Mouse (Mus musculus) hindbrain, embryonic 12.5 days (tissue): ENCODE measurements at regions not wholly inside any gene's neighbourhood (a gene's known extent, or its start where the extent isn't known, plus 50 kb on each side); places are given as distances from the start of the nearest gene placed in this dataset.

ENCODE experiments used
- ATAC-seq: fragments of 200-750 bp; cut with Nextera tagmentation; 2 replicates; pipeline ENCODE4 v1.8.0; 2017; ENCODE audit warnings: moderate TSS enrichment; ENCODE audit not compliant: low FRiP score
- H3K27ac ChIP-seq: fragments of 300-500 bp; sonication (generic); 2 replicates; pipeline ENCODE4 v1.5.1; 2016; ENCODE audit warnings: mild to moderate bottlenecking
- H3K27me3 ChIP-seq: fragments of 300-500 bp; sonication (generic); 2 replicates; pipeline ENCODE4 v1.6.1; 2016; ENCODE audit warnings: mild to moderate bottlenecking
- H3K36me3 ChIP-seq: fragments of 300-500 bp; sonication (generic); 2 replicates; pipeline ENCODE4 v1.6.1; 2016; ENCODE audit warnings: mild to moderate bottlenecking
- H3K4me1 ChIP-seq: fragments of 300-500 bp; sonication (generic); 2 replicates; pipeline ENCODE4 v1.6.1; 2016
- H3K4me2 ChIP-seq: fragments of 300-500 bp; sonication (generic); replicated peaks from 2 replicates; pipeline ENCODE4 v1.6.1; 2016; ENCODE audit warnings: mild to moderate bottlenecking
- H3K4me3 ChIP-seq: fragments of 300-500 bp; sonication (generic); 2 replicates; pipeline ENCODE4 v1.5.1; 2016; ENCODE audit warnings: mild to moderate bottlenecking
- H3K9ac ChIP-seq: fragments of 300-500 bp; sonication (generic); 2 replicates; pipeline ENCODE4 v1.6.1; 2016; ENCODE audit warnings: mild to moderate bottlenecking, moderate library complexity
- H3K9me3 ChIP-seq: fragments of 300-500 bp; sonication (generic); replicated peaks from 2 replicates; pipeline ENCODE4 v1.6.1; 2016; ENCODE audit warnings: mild to moderate bottlenecking
- WGBS: fragments of 180-500 bp; shearing (Covaris S2); methylation state at CpG from one replicate; pipeline ENCODE4 v1.1.7; 2016; 5-methylcytosine and 5-hydroxymethylcytosine counted together

- H3K36me3 ChIP-seq: no peaks in the 10 kb centered on the region
- H3K4me2 ChIP-seq: no peak overlapping the region
Observed at GRCm38 (mm10) chr8:116196623-116197184, 308.1 kb upstream of the Dynlrb2 start.

GRCm38 (mm10) chr8:116192096-116192495 is 312.7 kb upstream of the Dynlrb2 start:
- Histone ChIP-seq H3K4me3 (no peak overlapping the region), H3K36me3 (no peaks in the 10 kb centered on the region), H3K9me3 (no peaks in the 10 kb centered on the region), H3K4me2 (no peak overlapping the region), H3K4me1 (peaks cover 5% of the 10 kb centered on the region; the same call in 1 of the 2 replicates), H3K27ac (no peak overlapping the region), H3K9ac (no peak overlapping the region), H3K27me3 (no peaks in the 10 kb centered on the region)
- no peak for ATAC-seq
- WGBS: 21% methylated on average over 3 of the region's 3 CpGs

More at GRCm38 (mm10) chr8:116196623-116197184, 308.1 kb upstream of the Dynlrb2 start:
- WGBS: 86% methylated on average over 9 of the region's 9 CpGs
- ATAC-seq: no peak
- no peak overlapping the region for H3K9ac ChIP-seq
- H3K27me3 ChIP-seq: no peaks in the 10 kb centered on the region
- peaks cover 5% of the 10 kb centered on the region; the same call in 1 of the 2 replicates for H3K4me1 ChIP-seq
- no peak overlapping the region for H3K27ac ChIP-seq
- H3K9me3 ChIP-seq: no peaks in the 10 kb centered on the region
- H3K4me3 ChIP-seq: no peak overlapping the region

- H3K4me3 ChIP-seq: no peak overlapping the region
- no peaks in the 10 kb centered on the region for H3K9me3 ChIP-seq
- no peaks in the 10 kb centered on the region for H3K4me1 ChIP-seq
- no peak overlapping the region for H3K4me2 ChIP-seq
- 91% methylated on average over 7 of the region's 7 CpGs for WGBS
- H3K27me3 ChIP-seq: no peaks in the 10 kb centered on the region
- no peak overlapping the region for H3K27ac ChIP-seq
- no peaks in the 10 kb centered on the region for H3K36me3 ChIP-seq
- no peak for ATAC-seq
- H3K9ac ChIP-seq: no peak overlapping the region
Observed at GRCm38 (mm10) chr8:116185206-116185605, 319.6 kb upstream of the Dynlrb2 start.

GRCm38 (mm10) chr8:116184241-116184640 is 320.5 kb upstream of the Dynlrb2 start:
- Histone ChIP-seq H3K27me3 (no peaks in the 10 kb centered on the region), H3K4me1 (no peaks in the 10 kb centered on the region), H3K36me3 (no peaks in the 10 kb centered on the region), H3K4me2 (no peak overlapping the region), H3K9ac (no peak overlapping the region), H3K9me3 (no peaks in the 10 kb centered on the region), H3K27ac (no peak overlapping the region), H3K4me3 (no peak overlapping the region)
- WGBS: 80% methylated on average over 8 of the region's 8 CpGs
- no peak for ATAC-seq

- H3K9ac ChIP-seq: no peak overlapping the region
- no peaks in the 10 kb centered on the region for H3K9me3 ChIP-seq
- H3K4me3 ChIP-seq: no peak overlapping the region
- H3K4me2 ChIP-seq: no peak overlapping the region
- H3K36me3 ChIP-seq: no peaks in the 10 kb centered on the region
- H3K27me3 ChIP-seq: no peaks in the 10 kb centered on the region
- no peak overlapping the region for H3K27ac ChIP-seq
- no peaks in the 10 kb centered on the region for H3K4me1 ChIP-seq
- 66% methylated on average over 2 of the region's 2 CpGs for WGBS
- ATAC-seq: no peak
Observed at GRCm38 (mm10) chr8:116177946-116178345, 326.8 kb upstream of the Dynlrb2 start.

- Histone ChIP-seq H3K27ac (no peak overlapping the region), H3K9ac (no peak overlapping the region), H3K4me1 (no peaks in the 10 kb centered on the region), H3K4me2 (no peak overlapping the region), H3K36me3 (no peaks in the 10 kb centered on the region), H3K9me3 (no peaks in the 10 kb centered on the region), H3K4me3 (no peak overlapping the region), H3K27me3 (no peaks in the 10 kb centered on the region)
- 52% methylated on average over 3 of the region's 3 CpGs for WGBS
- no peak for ATAC-seq
Observed at GRCm38 (mm10) chr8:116174891-116175290, 329.9 kb upstream of the Dynlrb2 start.

GRCm38 (mm10) chr8:116173961-116174360 is 330.8 kb upstream of the Dynlrb2 start:
- H3K4me2 ChIP-seq: no peak overlapping the region
- no peak overlapping the region for H3K27ac ChIP-seq
- no peaks in the 10 kb centered on the region for H3K36me3 ChIP-seq
- H3K9me3 ChIP-seq: no peaks in the 10 kb centered on the region
- no peaks in the 10 kb centered on the region; the same call in 1 of the 2 replicates for H3K4me1 ChIP-seq
- ATAC-seq: no peak
- 45% methylated on average over 1 of the region's 1 CpGs for WGBS
- no peaks in the 10 kb centered on the region for H3K27me3 ChIP-seq
- no peak overlapping the region for H3K9ac ChIP-seq
- H3K4me3 ChIP-seq: no peak overlapping the region

GRCm38 (mm10) chr8:116167874-116168273 is 336.9 kb upstream of the Dynlrb2 start:
- Histone ChIP-seq H3K4me2 (no peak overlapping the region), H3K36me3 (no peaks in the 10 kb centered on the region), H3K27me3 (no peaks in the 10 kb centered on the region), H3K9me3 (no peaks in the 10 kb centered on the region), H3K9ac (no peak overlapping the region), H3K4me3 (no peak overlapping the region), H3K27ac (no peak overlapping the region), H3K4me1 (peaks cover 4% of the 10 kb centered on the region; the same call in 1 of the 2 replicates)
- ATAC-seq: no peak
- 21% methylated on average over 4 of the region's 4 CpGs for WGBS

- Histone ChIP-seq H3K9ac (no peak overlapping the region), H3K9me3 (no peaks in the 10 kb centered on the region), H3K27ac (no peak overlapping the region), H3K36me3 (no peaks in the 10 kb centered on the region), H3K4me2 (0 out of 2 replicates have a peak overlapping the region, but pooled peaks have one; percentile 17), H3K27me3 (no peaks in the 10 kb centered on the region), H3K4me3 (no peak overlapping the region), H3K4me1 (peaks cover 4% of the 10 kb centered on the region; the same call in 1 of the 2 replicates)
- 19% methylated on average over 8 of the region's 8 CpGs for WGBS
- 0 out of 2 replicates have a peak, but pooled peaks have one; percentile 48 for ATAC-seq
Observed at GRCm38 (mm10) chr8:116164989-116165299, 339.8 kb upstream of the Dynlrb2 start.

- WGBS: 49% methylated on average over 5 of the region's 5 CpGs
- Histone ChIP-seq H3K27ac (peak overlapping the region; percentile 76), H3K36me3 (no peaks in the 10 kb centered on the region), H3K9me3 (no peaks in the 10 kb centered on the region), H3K9ac (no peak overlapping the region), H3K27me3 (no peaks in the 10 kb centered on the region), H3K4me3 (no peak overlapping the region), H3K4me1 (peaks cover 4% of the 10 kb centered on the region; the same call in 1 of the 2 replicates), H3K4me2 (0 out of 2 replicates have a peak overlapping the region, but pooled peaks have one; percentile 17)
- ATAC-seq: peak; percentile 48; the same call in 1 of the 2 replicates
Observed at GRCm38 (mm10) chr8:116164190-116164988, 340.4 kb upstream of the Dynlrb2 start.

GRCm38 (mm10) chr8:116160932-116161331 is 343.8 kb upstream of the Dynlrb2 start:
- no peak overlapping the region for H3K4me2 ChIP-seq
- H3K27me3 ChIP-seq: no peaks in the 10 kb centered on the region
- no peaks in the 10 kb centered on the region for H3K9me3 ChIP-seq
- H3K4me1 ChIP-seq: peaks cover 4% of the 10 kb centered on the region; the same call in 1 of the 2 replicates
- no peak overlapping the region for H3K4me3 ChIP-seq
- no peak overlapping the region for H3K9ac ChIP-seq
- no peak for ATAC-seq
- WGBS: 65% methylated on average over 5 of the region's 5 CpGs
- no peaks in the 10 kb centered on the region for H3K36me3 ChIP-seq
- no peak overlapping the region for H3K27ac ChIP-seq

- H3K4me2 ChIP-seq: no peak overlapping the region
- no peaks in the 10 kb centered on the region for H3K36me3 ChIP-seq
- peak; percentile 35; the same call in 1 of the 2 replicates for ATAC-seq
- H3K27ac ChIP-seq: 0 out of 2 replicates have a peak overlapping the region, but pooled peaks have one; percentile 5
- no peaks in the 10 kb centered on the region for H3K27me3 ChIP-seq
- H3K4me3 ChIP-seq: no peak overlapping the region
- H3K4me1 ChIP-seq: peaks cover 8% of the 10 kb centered on the region; the same call in 1 of the 2 replicates
- H3K9me3 ChIP-seq: no peaks in the 10 kb centered on the region
- H3K9ac ChIP-seq: no peak overlapping the region
- 42% methylated on average over 13 of the region's 13 CpGs for WGBS
Observed at GRCm38 (mm10) chr8:116143687-116144573, 360.8 kb upstream of the Dynlrb2 start.
